Mouse (Mus musculus) naive thymus-derived CD4-positive, alpha-beta T cell, adult 5 months (primary cell): ENCODE results near the gene Shroom2. TPM values are rescaled to one million over a fixed set of nuclear protein-coding genes. Genes with fewer than 3 reads are reported as not detected.

ENCODE experiments used
- polyA plus RNA-seq: library from polyadenylated mRNA; unstranded; fragments of 100-300 nt; shearing (Covaris generic); gene quantifications from one replicate; pipeline ENCODE4 v1.2.1, GENCODE M21; 2017

Shroom2 gene
- not detected for polyA plus RNA-seq

GRCm38 (mm10) chrX:152768891-152769599, at the start of gene Shroom2:
TSS of gene Shroom2 (minus strand) at chrX:152769465.

GRCm38 (mm10) chrX:152781720-152782403, 12.6 kb upstream of the Shroom2 start, which contains the start of gene Gpr143:
TSS of gene Gpr143 (plus strand) at chrX:152781921.

GRCm38 (mm10) chrX:152563034-152563433, 206.2 kb downstream of the Shroom2 start, which contains the start of gene Cldn34a:
TSS of gene Cldn34a (plus strand) at chrX:152563334.

Other genes with a start within 250 kb of the Shroom2 start
- gene Cldn34a, start 206.1 kb downstream of the Shroom2 start, polyA plus RNA-seq: not detected
- gene Gpr143, start 12.5 kb upstream of the Shroom2 start, polyA plus RNA-seq: not detected
- gene Usp51, start 237.0 kb upstream of the Shroom2 start, polyA plus RNA-seq: not detected